Mouse (Mus musculus) forebrain, embryonic 12.5 days (tissue): ENCODE measurements at regions not wholly inside any gene's neighbourhood (a gene's known extent, or its start where the extent isn't known, plus 50 kb on each side); places are given as distances from the start of the nearest gene placed in this dataset.

Experiments used
- ATAC-seq: fragments of 200-750 bp; cut with Nextera tagmentation; 2 replicates; pipeline ENCODE4 v1.8.0; 2017; ENCODE audit warnings: moderate TSS enrichment; ENCODE audit not compliant: low FRiP score
- H3K27ac ChIP-seq: fragments of 300-500 bp; sonication (generic); 2 replicates; pipeline ENCODE4 v1.5.1; 2016; ENCODE audit warnings: mild to moderate bottlenecking
- H3K27me3 ChIP-seq: fragments of 300-500 bp; sonication (generic); 2 replicates; pipeline ENCODE4 v1.6.1; 2016; ENCODE audit warnings: mild to moderate bottlenecking
- H3K36me3 ChIP-seq: fragments of 300-500 bp; sonication (generic); replicated peaks from 2 replicates; pipeline ENCODE4 v1.6.1; 2016; ENCODE audit warnings: mild to moderate bottlenecking
- H3K4me1 ChIP-seq: fragments of 300-500 bp; sonication (generic); 2 replicates; pipeline ENCODE4 v1.6.1; 2016
- H3K4me2 ChIP-seq: fragments of 300-500 bp; sonication (generic); 2 replicates; pipeline ENCODE4 v1.6.1; 2016; ENCODE audit warnings: mild to moderate bottlenecking, moderate library complexity
- H3K4me3 ChIP-seq: fragments of 300-500 bp; sonication (generic); replicated peaks from 2 replicates; pipeline ENCODE4 v1.5.1; 2016; ENCODE audit warnings: mild to moderate bottlenecking
- H3K9ac ChIP-seq: fragments of 300-500 bp; sonication (generic); 2 replicates; pipeline ENCODE4 v1.6.1; 2016; ENCODE audit warnings: mild to moderate bottlenecking
- H3K9me3 ChIP-seq: fragments of 300-500 bp; sonication (generic); 2 replicates; pipeline ENCODE4 v1.6.1; 2016
- WGBS: fragments of 180-500 bp; shearing (Covaris S2); methylation state at CpG from one replicate; pipeline ENCODE4 v1.1.7; 2016; 5-methylcytosine and 5-hydroxymethylcytosine counted together

DNA sequence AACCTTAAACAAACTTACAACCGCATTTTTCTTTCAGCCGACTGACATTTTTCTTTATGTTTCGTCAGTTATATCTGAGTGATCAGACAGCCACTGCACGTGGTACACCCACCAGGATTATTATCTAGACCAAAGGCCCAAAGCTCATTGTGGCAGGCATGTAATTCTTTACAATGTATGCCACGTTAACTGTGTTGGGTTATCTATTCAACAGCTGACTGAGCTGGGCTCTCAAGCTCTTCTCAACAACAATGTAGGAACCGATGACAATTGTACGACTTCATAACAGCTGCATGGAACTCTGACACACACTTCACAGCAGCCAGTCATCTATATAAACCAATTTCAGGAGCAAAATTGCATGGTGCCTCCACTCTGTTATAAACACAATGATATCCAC, 787.8 kb downstream of the Nr4a2 start:
- H3K9ac ChIP-seq: no peak overlapping the region
- no peak overlapping the region for H3K4me2 ChIP-seq
- ATAC-seq: no peak
- no peaks in the 10 kb centered on the region for H3K27me3 ChIP-seq
- WGBS: 48% methylated on average over 7 of the region's 7 CpGs
- peaks cover 6% of the 10 kb centered on the region; the same call in 1 of the 2 replicates for H3K4me1 ChIP-seq
- no peaks in the 10 kb centered on the region for H3K36me3 ChIP-seq
- no peak overlapping the region for H3K4me3 ChIP-seq
- H3K27ac ChIP-seq: no peak overlapping the region
- H3K9me3 ChIP-seq: no peaks in the 10 kb centered on the region

DNA sequence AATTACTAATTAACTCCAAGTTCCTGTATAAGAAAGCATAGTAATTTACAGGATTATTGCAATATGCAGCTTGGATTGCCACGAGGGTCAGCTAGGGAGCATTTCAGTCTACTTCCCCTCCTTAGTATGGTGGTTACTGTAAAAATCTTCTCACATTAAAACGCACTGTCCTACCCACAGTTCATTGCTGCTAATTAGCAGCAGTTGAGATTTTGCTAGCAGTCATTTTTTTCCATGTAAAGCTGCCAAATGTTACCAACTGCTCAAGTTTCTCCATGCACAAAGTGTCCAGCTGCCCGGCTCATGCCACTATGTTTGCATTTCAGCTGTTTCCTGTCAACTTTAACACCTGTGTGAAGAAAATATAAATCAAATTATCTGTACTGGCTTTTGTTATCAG, 759.7 kb downstream of the Nr4a2 start:
- no peak for ATAC-seq

More for the DNA sequence above, 759.7 kb downstream of the Nr4a2 start:
- H3K4me3 ChIP-seq: no peak overlapping the region
- no peaks in the 10 kb centered on the region for H3K9me3 ChIP-seq
- H3K4me1 ChIP-seq: no peaks in the 10 kb centered on the region
- H3K27ac ChIP-seq: no peak overlapping the region
- WGBS: 66% methylated on average over 3 of the region's 3 CpGs
- H3K4me2 ChIP-seq: no peak overlapping the region
- no peak overlapping the region for H3K9ac ChIP-seq
- no peaks in the 10 kb centered on the region for H3K36me3 ChIP-seq
- no peaks in the 10 kb centered on the region for H3K27me3 ChIP-seq
